Mouse (Mus musculus): ENCODE results near the gene Gm10570. TPM values are rescaled to one million over a fixed set of nuclear protein-coding genes. Genes with fewer than 3 reads are reported as not detected.

Gm10570 gene
- polyA plus RNA-seq, 1 experiment, result 0.90 TPM

DNA sequence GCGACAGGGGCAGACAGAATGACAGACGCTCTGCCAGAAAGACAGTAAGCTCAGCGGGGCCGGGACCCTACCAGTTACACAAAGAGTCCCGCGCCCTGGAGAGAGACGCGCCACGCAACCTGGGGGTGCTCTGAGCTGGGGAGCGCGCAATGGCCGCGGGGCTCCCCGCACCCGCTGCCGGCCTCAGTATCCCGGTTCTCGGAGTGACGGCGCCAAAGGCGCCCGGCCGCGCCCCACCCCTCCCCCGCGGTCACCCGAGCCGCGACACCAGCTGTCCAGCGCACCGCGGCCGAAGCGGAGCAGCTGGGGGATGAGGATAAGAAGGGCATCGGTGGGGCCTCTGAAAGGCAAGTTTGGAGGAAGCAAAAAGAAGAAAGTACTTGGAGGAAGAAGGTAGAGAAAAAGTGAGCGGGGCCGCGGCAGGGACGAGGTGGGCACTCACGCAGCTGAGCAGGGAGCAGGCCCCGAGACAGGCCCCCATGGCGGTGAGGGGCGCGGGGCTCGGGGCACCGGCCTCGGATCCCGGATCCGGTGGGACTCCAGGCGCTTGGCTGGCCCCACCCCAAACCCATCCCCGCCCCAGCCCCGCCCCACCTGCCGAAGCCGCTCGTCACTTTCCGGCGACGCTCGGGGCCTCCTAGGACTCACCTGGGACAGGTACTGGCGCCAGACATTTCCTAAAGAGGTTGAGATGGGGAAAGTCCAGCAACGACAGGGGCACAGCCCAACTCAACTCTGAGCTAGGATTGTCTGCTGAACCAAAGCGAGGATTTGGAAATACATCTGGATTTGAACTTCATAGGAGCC lies 33.3 kb downstream of the Gm10570 start:
- peak overlapping the region; percentile 50 for H3K4me3 ChIP-seq (ENCODE audit: insufficient read depth, low read length)
- no peak overlapping the region for H3K27ac ChIP-seq (ENCODE audit: insufficient read depth, low read length)
- TF ChIP-seq POLR2A (IDR thresholded peaks at IDR 0.05; ENCODE audit: extremely low read depth, insufficient read depth, low read length) (no peak), CTCF (IDR thresholded peaks at IDR 0.05; ENCODE audit: extremely low read depth, insufficient read depth, low read length) (no peak)

DNA sequence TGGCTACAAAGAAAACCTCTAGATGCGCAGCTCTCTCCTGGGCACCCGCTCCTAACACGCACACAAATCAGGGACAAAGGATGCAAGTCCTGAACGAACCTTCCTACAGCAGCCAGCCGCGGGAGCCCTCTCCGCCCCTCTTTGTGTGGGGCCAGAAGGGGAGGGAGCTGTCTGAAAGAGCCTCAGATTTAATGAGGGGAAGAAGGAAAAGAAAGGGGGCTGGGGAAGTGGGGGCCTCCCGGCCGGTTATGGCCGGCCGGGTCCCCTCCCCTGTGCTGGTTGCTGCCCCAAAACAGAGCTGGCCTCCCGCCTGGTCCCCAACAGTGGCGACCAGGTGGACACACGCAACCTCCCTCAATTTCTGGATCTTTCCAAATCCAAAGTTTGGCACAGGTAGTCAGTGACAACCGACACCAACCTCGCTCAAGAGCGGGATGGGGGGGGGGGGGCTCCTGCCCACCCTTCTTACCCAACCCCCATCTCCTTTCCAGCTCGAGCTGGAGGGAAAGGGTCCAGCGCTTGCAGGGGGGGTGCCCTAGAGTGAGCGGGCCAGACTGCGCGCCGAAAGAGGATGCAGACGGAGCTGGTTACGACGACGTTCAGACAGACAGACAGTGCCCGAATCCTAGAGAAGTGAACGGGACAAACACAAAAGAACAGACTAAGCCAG lies 34.0 kb downstream of the Gm10570 start:
- Histone ChIP-seq H3K4me1 (ENCODE audit: control insufficient read depth, insufficient read depth, low read length) (no peaks in the 10 kb centered on the region), H3K27ac (ENCODE audit: insufficient read depth, low read length) (no peak overlapping the region), H3K4me3 (ENCODE audit: insufficient read depth, low read length) (peak overlapping the region; percentile 50)
- TF ChIP-seq POLR2A (IDR thresholded peaks at IDR 0.05; ENCODE audit: extremely low read depth, insufficient read depth, low read length), result no peak
- no peak for TF ChIP-seq CTCF (IDR thresholded peaks at IDR 0.05; ENCODE audit: extremely low read depth, insufficient read depth, low read length)

More for the DNA sequence above, 33.3 kb downstream of the Gm10570 start:
- no peaks in the 10 kb centered on the region for H3K4me1 ChIP-seq (ENCODE audit: control insufficient read depth, insufficient read depth, low read length)

- TF ChIP-seq POLR2A (IDR thresholded peaks at IDR 0.05; ENCODE audit: extremely low read depth, insufficient read depth, low read length) (no peak), CTCF (IDR thresholded peaks at IDR 0.05; ENCODE audit: extremely low read depth, insufficient read depth, low read length) (no peak)
- Histone ChIP-seq H3K4me1 (ENCODE audit: control insufficient read depth, insufficient read depth, low read length) (no peaks in the 10 kb centered on the region), H3K4me3 (ENCODE audit: insufficient read depth, low read length) (peak overlapping the region; percentile 50), H3K27ac (ENCODE audit: insufficient read depth, low read length) (no peak overlapping the region)
Observed at GRCm38 (mm10) chr4:130273698-130274345, 34.7 kb downstream of the Gm10570 start.

GRCm38 (mm10) chr4:130270611-130271347 lies 37.7 kb downstream of the Gm10570 start:
- 0 out of 2 replicates have a peak overlapping the region, but pooled peaks have one; percentile 19 for H3K27ac ChIP-seq (ENCODE audit: insufficient read depth, low read length)
- H3K4me1 ChIP-seq (ENCODE audit: control insufficient read depth, insufficient read depth, low read length), result no peaks in the 10 kb centered on the region
- TF ChIP-seq CTCF (IDR thresholded peaks at IDR 0.05; ENCODE audit: extremely low read depth, insufficient read depth, low read length) (no peak), POLR2A (IDR thresholded peaks at IDR 0.05; ENCODE audit: extremely low read depth, insufficient read depth, low read length) (no peak)
- H3K4me3 ChIP-seq (ENCODE audit: insufficient read depth, low read length), result no peak overlapping the region

DNA sequence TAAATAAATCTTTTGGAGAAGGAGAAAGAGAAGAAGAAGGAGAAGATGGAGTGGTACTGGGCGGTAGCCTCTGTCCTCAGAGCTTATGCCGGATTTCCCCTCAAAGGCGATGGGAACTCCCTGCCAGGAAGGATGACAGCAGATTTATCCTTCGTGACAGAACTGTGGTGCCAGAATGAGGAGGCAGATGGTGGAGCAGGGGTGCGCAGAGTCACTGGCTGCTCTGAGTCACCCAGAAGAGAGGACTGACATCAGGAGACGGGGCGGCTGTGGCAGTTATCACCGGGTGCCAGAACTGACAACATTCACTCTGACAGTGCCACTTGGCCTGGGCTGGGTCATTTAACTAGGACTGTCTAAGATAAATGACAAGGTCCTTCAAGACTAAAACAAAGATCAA lies 38.4 kb downstream of the Gm10570 start:
- no peaks in the 10 kb centered on the region for H3K4me1 ChIP-seq (ENCODE audit: control insufficient read depth, insufficient read depth, low read length)
- TF ChIP-seq CTCF (IDR thresholded peaks at IDR 0.05; ENCODE audit: extremely low read depth, insufficient read depth, low read length) (no peak), POLR2A (IDR thresholded peaks at IDR 0.05; ENCODE audit: extremely low read depth, insufficient read depth, low read length) (no peak)
- no peak overlapping the region for H3K27ac ChIP-seq (ENCODE audit: insufficient read depth, low read length)
- H3K4me3 ChIP-seq (ENCODE audit: insufficient read depth, low read length), result no peak overlapping the region

DNA sequence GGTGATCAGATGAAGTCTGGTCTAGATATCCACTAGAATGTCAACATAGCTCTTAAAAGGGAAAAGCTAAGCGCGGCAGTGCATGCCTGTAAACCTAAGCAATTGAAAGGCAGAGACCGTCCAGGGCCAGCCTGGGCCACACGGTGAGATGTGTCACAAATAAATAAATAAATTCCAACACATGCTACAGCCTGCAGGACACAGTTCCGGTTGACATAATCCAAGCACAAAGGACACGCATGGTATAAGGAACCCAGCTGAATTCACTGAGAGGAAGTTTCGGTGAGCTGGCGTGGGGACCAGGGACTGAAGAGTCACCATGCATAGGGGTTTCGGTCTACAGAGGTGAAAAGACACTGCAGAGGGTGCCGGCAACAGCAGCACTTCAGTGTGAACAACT lies 39.7 kb downstream of the Gm10570 start:
- H3K27ac ChIP-seq (ENCODE audit: insufficient read depth, low read length), result no peak overlapping the region
- H3K4me1 ChIP-seq (ENCODE audit: control insufficient read depth, insufficient read depth, low read length), result no peaks in the 10 kb centered on the region
- no peak overlapping the region for H3K4me3 ChIP-seq (ENCODE audit: insufficient read depth, low read length)
- TF ChIP-seq POLR2A (IDR thresholded peaks at IDR 0.05; ENCODE audit: extremely low read depth, insufficient read depth, low read length) (no peak), CTCF (IDR thresholded peaks at IDR 0.05; ENCODE audit: extremely low read depth, insufficient read depth, low read length) (no peak)

GRCm38 (mm10) chr4:130267069-130267468 lies 41.4 kb downstream of the Gm10570 start:
- TF ChIP-seq CTCF (IDR thresholded peaks at IDR 0.05; ENCODE audit: extremely low read depth, insufficient read depth, low read length) (no peak), POLR2A (IDR thresholded peaks at IDR 0.05; ENCODE audit: extremely low read depth, insufficient read depth, low read length) (no peak)
- H3K4me1 ChIP-seq (ENCODE audit: control insufficient read depth, insufficient read depth, low read length), result no peaks in the 10 kb centered on the region
- H3K27ac ChIP-seq (ENCODE audit: insufficient read depth, low read length), result no peak overlapping the region
- H3K4me3 ChIP-seq (ENCODE audit: insufficient read depth, low read length), result no peak overlapping the region

DNA sequence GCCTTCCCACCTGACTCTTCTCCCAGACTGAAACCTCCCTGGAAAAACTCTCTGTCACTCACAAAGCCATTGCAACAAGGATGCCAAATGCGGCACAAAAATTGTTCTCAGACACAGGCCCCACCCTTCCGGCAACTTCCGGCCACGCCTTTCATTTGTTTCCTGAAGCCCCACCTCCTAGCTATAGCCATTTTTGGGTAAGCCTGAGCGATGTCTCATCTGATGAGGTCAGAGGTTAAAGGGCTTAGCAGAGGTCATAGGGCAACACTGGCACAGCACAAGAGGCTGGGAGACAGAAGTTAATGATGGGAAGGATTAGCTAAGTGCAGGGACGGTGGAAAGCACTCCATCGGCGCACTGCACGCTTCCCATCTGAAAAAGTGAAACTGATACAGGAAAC lies 41.9 kb downstream of the Gm10570 start:
- no peak for TF ChIP-seq POLR2A (IDR thresholded peaks at IDR 0.05; ENCODE audit: extremely low read depth, insufficient read depth, low read length)
- TF ChIP-seq CTCF (IDR thresholded peaks at IDR 0.05; ENCODE audit: extremely low read depth, insufficient read depth, low read length), result no peak
- no peak overlapping the region for H3K4me3 ChIP-seq (ENCODE audit: insufficient read depth, low read length)
- H3K4me1 ChIP-seq (ENCODE audit: control insufficient read depth, insufficient read depth, low read length), result no peaks in the 10 kb centered on the region
- no peak overlapping the region for H3K27ac ChIP-seq (ENCODE audit: insufficient read depth, low read length)
